Mouse (Mus musculus): ENCODE measurements around the gene Hes5. TPM values are rescaled to one million over a fixed set of nuclear protein-coding genes. Genes with fewer than 3 reads are reported as not detected.

The Hes5 gene
- total RNA-seq, 1 experiment from 2014 or later = 1.4 TPM

- ATAC-seq (replicated peaks in 1 of 2; ENCODE audit: insufficient read depth in 1 of 2, low FRiP score in 2 of 2, low TSS enrichment in 1 of 2, low read depth in 1 of 2, poor library complexity in 2 of 2, severe bottlenecking in 2 of 2) = 0 out of 4 replicates have a peak, but pooled peaks of 1 of the 2 experiments have one; percentile 19
These were observed 24.0 kb upstream of the Hes5 start for GRCm38 (mm10) chr4:154936542-154937255.

GRCm38 (mm10) chr4:154937746-154938145, 23.0 kb upstream of the Hes5 start:
- ATAC-seq (replicated peaks in 1 of 2; ENCODE audit: insufficient read depth in 1 of 2, low FRiP score in 2 of 2, low TSS enrichment in 1 of 2, low read depth in 1 of 2, poor library complexity in 2 of 2, severe bottlenecking in 2 of 2) = peak in 1 of 2 experiments; percentile 59; a peak in 1 of 4 replicates

- no peak for ATAC-seq (replicated peaks in 1 of 2; ENCODE audit: insufficient read depth in 1 of 2, low FRiP score in 2 of 2, low TSS enrichment in 1 of 2, low read depth in 1 of 2, poor library complexity in 2 of 2, severe bottlenecking in 2 of 2)
These were observed 20.6 kb upstream of the Hes5 start for GRCm38 (mm10) chr4:154940156-154940555.

- ATAC-seq (replicated peaks in 1 of 2; ENCODE audit: insufficient read depth in 1 of 2, low FRiP score in 2 of 2, low TSS enrichment in 1 of 2, low read depth in 1 of 2, poor library complexity in 2 of 2, severe bottlenecking in 2 of 2) = no peak
These were observed 18.9 kb upstream of the Hes5 start for GRCm38 (mm10) chr4:154941831-154942230.

GRCm38 (mm10) chr4:154942632-154943322, 17.9 kb upstream of the Hes5 start:
- ATAC-seq (replicated peaks in 1 of 2; ENCODE audit: insufficient read depth in 1 of 2, low FRiP score in 2 of 2, low TSS enrichment in 1 of 2, low read depth in 1 of 2, poor library complexity in 2 of 2, severe bottlenecking in 2 of 2) = no peak

- ATAC-seq (replicated peaks in 1 of 2; ENCODE audit: insufficient read depth in 1 of 2, low FRiP score in 2 of 2, low TSS enrichment in 1 of 2, low read depth in 1 of 2, poor library complexity in 2 of 2, severe bottlenecking in 2 of 2) = no peak
These were observed 17.2 kb upstream of the Hes5 start for GRCm38 (mm10) chr4:154943323-154944039.

- peak; percentile 96 to 98 for ATAC-seq (replicated peaks in 1 of 2; ENCODE audit: insufficient read depth in 1 of 2, low FRiP score in 2 of 2, low TSS enrichment in 1 of 2, low read depth in 1 of 2, poor library complexity in 2 of 2, severe bottlenecking in 2 of 2)
These were observed 16.6 kb upstream of the Hes5 start for GRCm38 (mm10) chr4:154944121-154944590.

- ATAC-seq (replicated peaks in 1 of 2; ENCODE audit: insufficient read depth in 1 of 2, low FRiP score in 2 of 2, low TSS enrichment in 1 of 2, low read depth in 1 of 2, poor library complexity in 2 of 2, severe bottlenecking in 2 of 2) = peak in 1 of 2 experiments; percentile 26; a peak in 1 of 4 replicates
These were observed 14.4 kb upstream of the Hes5 start for GRCm38 (mm10) chr4:154946319-154946718.

- ATAC-seq (replicated peaks in 1 of 2; ENCODE audit: insufficient read depth in 1 of 2, low FRiP score in 2 of 2, low TSS enrichment in 1 of 2, low read depth in 1 of 2, poor library complexity in 2 of 2, severe bottlenecking in 2 of 2) = no peak
These were observed 12.4 kb upstream of the Hes5 start for GRCm38 (mm10) chr4:154948066-154948939.

- ATAC-seq (replicated peaks in 1 of 2; ENCODE audit: insufficient read depth in 1 of 2, low FRiP score in 2 of 2, low TSS enrichment in 1 of 2, low read depth in 1 of 2, poor library complexity in 2 of 2, severe bottlenecking in 2 of 2) = no peak
These were observed 11.7 kb upstream of the Hes5 start for GRCm38 (mm10) chr4:154948940-154949588.

- no peak for ATAC-seq (replicated peaks in 1 of 2; ENCODE audit: insufficient read depth in 1 of 2, low FRiP score in 2 of 2, low TSS enrichment in 1 of 2, low read depth in 1 of 2, poor library complexity in 2 of 2, severe bottlenecking in 2 of 2)
These were observed 11.1 kb upstream of the Hes5 start for GRCm38 (mm10) chr4:154949589-154949982.

- ATAC-seq (replicated peaks in 1 of 2; ENCODE audit: insufficient read depth in 1 of 2, low FRiP score in 2 of 2, low TSS enrichment in 1 of 2, low read depth in 1 of 2, poor library complexity in 2 of 2, severe bottlenecking in 2 of 2) = no peak
These were observed 8.1 kb upstream of the Hes5 start for GRCm38 (mm10) chr4:154952461-154953241.

- ATAC-seq (replicated peaks in 1 of 2; ENCODE audit: insufficient read depth in 1 of 2, low FRiP score in 2 of 2, low TSS enrichment in 1 of 2, low read depth in 1 of 2, poor library complexity in 2 of 2, severe bottlenecking in 2 of 2) = no peak
These were observed 4.1 kb upstream of the Hes5 start for GRCm38 (mm10) chr4:154956604-154957003.

GRCm38 (mm10) chr4:154957289-154957993, 3.3 kb upstream of the Hes5 start:
- no peak for ATAC-seq (replicated peaks in 1 of 2; ENCODE audit: insufficient read depth in 1 of 2, low FRiP score in 2 of 2, low TSS enrichment in 1 of 2, low read depth in 1 of 2, poor library complexity in 2 of 2, severe bottlenecking in 2 of 2)

- no peak for ATAC-seq (replicated peaks in 1 of 2; ENCODE audit: insufficient read depth in 1 of 2, low FRiP score in 2 of 2, low TSS enrichment in 1 of 2, low read depth in 1 of 2, poor library complexity in 2 of 2, severe bottlenecking in 2 of 2)
These were observed 2.6 kb upstream of the Hes5 start for GRCm38 (mm10) chr4:154958171-154958570.
